Mouse (Mus musculus): Measurements from ENCODE around the gene Usp7. TPM values are rescaled to one million over a fixed set of nuclear protein-coding genes. Genes with fewer than 3 reads are reported as not detected.
"Not testable (repeated sequence)": the region's sequence is repeated elsewhere in the genome, so short reads cannot be mapped to it uniquely, and the experiment has no call there.

Usp7 gene
- polyA plus RNA-seq, 1 experiment from 2014 or later = 22.4 TPM

DNA sequence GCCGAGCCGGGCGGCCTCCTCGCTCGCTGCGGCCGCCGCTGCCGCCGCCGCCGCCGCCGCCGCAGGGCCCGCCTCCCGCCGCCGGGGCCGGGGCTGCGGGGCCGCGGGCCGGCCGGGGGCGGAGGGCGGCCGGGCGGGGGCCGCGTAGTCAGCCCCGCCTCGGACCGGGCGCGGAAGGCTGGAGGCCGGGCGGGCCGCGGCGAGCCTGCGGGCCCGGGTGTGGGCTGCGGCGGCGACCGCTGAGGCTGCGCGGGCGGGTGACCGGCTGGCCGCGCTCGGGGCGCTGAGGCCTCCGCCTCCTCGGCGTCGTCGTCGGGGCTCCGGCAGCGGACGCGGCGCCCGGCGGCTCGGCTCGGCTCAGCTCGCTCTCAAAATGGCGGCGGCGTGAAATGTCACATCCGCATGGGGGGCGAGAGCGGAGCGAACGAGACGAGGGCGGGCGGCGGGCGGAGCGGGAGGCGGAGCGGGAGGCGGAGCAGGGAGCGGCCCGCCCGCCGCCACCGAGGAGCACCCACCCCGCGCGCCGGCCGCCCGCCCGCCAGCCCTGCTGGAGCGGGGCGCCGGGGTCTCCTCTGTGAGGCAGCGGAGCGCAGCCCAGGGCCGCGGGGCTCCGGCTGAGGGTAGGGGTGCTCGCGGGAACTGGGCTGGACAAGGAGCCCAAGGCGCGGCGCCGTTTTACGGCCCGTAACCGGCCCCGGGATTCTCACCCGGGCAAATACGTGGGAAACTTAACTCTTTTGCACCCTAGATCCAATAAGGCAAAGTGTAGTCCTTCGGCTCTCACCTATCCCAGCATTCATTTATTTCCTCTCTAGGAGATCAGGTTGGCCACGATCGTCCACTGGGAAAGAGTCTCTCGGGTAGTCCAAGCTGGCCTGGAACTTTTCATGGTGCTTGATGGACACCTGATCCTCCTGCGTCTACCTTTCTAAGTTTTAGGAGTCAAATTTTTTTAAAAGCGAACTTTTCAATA lies 53.3 kb downstream of the Usp7 start:
- WGBS (ENCODE audit: insufficient replicate concordance) = 1% methylated on average over 80 of the region's 126 CpGs
- H3K9me3 ChIP-seq (replicated peaks; ENCODE audit: control insufficient read depth, low read length) = no peaks in the 10 kb centered on the region
- H3K4me2 ChIP-seq (ENCODE audit: low read depth, low read length) = peak overlapping the region; percentile 87
- peak overlapping the region; percentile 99 for H3K9ac ChIP-seq (ENCODE audit: low read depth, low read length)
- H3K27ac ChIP-seq (ENCODE audit: low read length) = peak overlapping the region; percentile 96
- H3K36me3 ChIP-seq (ENCODE audit: control insufficient read depth, insufficient read depth) = no peaks in the 10 kb centered on the region
- H3K4me1 ChIP-seq (ENCODE audit: control insufficient read depth, low read depth, low read length) = peaks cover 55% of the 10 kb centered on the region
- H3K4me3 ChIP-seq (ENCODE audit: low read depth, low read length) = peak overlapping the region; percentile 100
- no peaks in the 10 kb centered on the region for H3K27me3 ChIP-seq (ENCODE audit: control insufficient read depth, insufficient read depth, low read depth, low read length)
- peak; percentile 91 for ATAC-seq (ENCODE audit: low read depth)

GRCm38 (mm10) chr16:8737666-8738541 lies 54.2 kb downstream of the Usp7 start:
- no peaks in the 10 kb centered on the region for H3K9me3 ChIP-seq (replicated peaks; ENCODE audit: control insufficient read depth, low read length)
- peak overlapping the region; percentile 79 for H3K4me2 ChIP-seq (ENCODE audit: low read depth, low read length)
- under 1% methylated on average over 64 of the region's 110 CpGs for WGBS (ENCODE audit: insufficient replicate concordance)
- H3K9ac ChIP-seq (ENCODE audit: low read depth, low read length) = peak overlapping the region; percentile 99
- H3K27me3 ChIP-seq (ENCODE audit: control insufficient read depth, insufficient read depth, low read depth, low read length) = no peaks in the 10 kb centered on the region
- peak overlapping the region; percentile 96 for H3K27ac ChIP-seq (ENCODE audit: low read length)
- ATAC-seq (ENCODE audit: low read depth) = 0 out of 2 replicates have a peak, but pooled peaks have one; percentile 2
- H3K4me3 ChIP-seq (ENCODE audit: low read depth, low read length) = peak overlapping the region; percentile 100
- peaks cover 3% of the 10 kb centered on the region; the same call in 1 of the 2 replicates for H3K36me3 ChIP-seq (ENCODE audit: control insufficient read depth, insufficient read depth)
- H3K4me1 ChIP-seq (ENCODE audit: control insufficient read depth, low read depth, low read length) = peaks cover 55% of the 10 kb centered on the region

GRCm38 (mm10) chr16:8737341-8737665 lies 54.8 kb downstream of the Usp7 start:
- no peak for ATAC-seq (ENCODE audit: low read depth)
- peak overlapping the region; percentile 100 for H3K4me3 ChIP-seq (ENCODE audit: low read depth, low read length)
- peak overlapping the region; percentile 99 for H3K9ac ChIP-seq (ENCODE audit: low read depth, low read length)
- WGBS (ENCODE audit: insufficient replicate concordance) = under 1% methylated on average over 11 of the region's 11 CpGs
- no peaks in the 10 kb centered on the region for H3K9me3 ChIP-seq (replicated peaks; ENCODE audit: control insufficient read depth, low read length)
- H3K36me3 ChIP-seq (ENCODE audit: control insufficient read depth, insufficient read depth) = peaks cover 3% of the 10 kb centered on the region; the same call in 1 of the 2 replicates
- H3K27me3 ChIP-seq (ENCODE audit: control insufficient read depth, insufficient read depth, low read depth, low read length) = no peaks in the 10 kb centered on the region
- peak overlapping the region; percentile 96 for H3K27ac ChIP-seq (ENCODE audit: low read length)
- H3K4me1 ChIP-seq (ENCODE audit: control insufficient read depth, low read depth, low read length) = peaks cover 55% of the 10 kb centered on the region
- H3K4me2 ChIP-seq (ENCODE audit: low read depth, low read length) = peak overlapping the region; percentile 79

DNA sequence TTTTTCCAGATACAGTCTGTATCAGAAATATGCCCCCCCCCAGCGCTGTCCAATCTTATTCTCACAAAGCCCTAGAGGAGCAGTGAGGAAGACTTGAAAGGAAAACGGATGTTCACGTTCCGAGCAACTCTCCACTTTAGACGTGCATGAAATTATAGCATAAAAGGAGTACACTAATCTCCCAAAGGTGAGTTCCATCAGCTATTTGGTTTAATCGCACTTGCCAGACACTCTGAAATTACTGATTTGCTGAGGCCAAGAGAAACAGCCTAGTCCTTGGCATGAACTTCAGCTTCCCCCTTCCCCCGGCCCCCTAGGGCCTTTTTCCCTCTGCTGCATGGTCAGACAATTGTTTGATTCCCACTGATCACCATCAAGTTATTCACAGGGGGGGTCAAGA lies 55.4 kb downstream of the Usp7 start:
- Histone ChIP-seq H3K9ac (ENCODE audit: low read depth, low read length) (peak overlapping the region; percentile 99), H3K9me3 (replicated peaks; ENCODE audit: control insufficient read depth, low read length) (no peaks in the 10 kb centered on the region), H3K4me1 (ENCODE audit: control insufficient read depth, low read depth, low read length) (peaks cover 58% of the 10 kb centered on the region), H3K27ac (ENCODE audit: low read length) (peak overlapping the region; percentile 96), H3K27me3 (ENCODE audit: control insufficient read depth, insufficient read depth, low read depth, low read length) (no peaks in the 10 kb centered on the region), H3K36me3 (ENCODE audit: control insufficient read depth, insufficient read depth) (peaks cover 3% of the 10 kb centered on the region; the same call in 1 of the 2 replicates), H3K4me2 (ENCODE audit: low read depth, low read length) (peak overlapping the region; percentile 79), H3K4me3 (ENCODE audit: low read depth, low read length) (peak overlapping the region; percentile 100)
- no peak for ATAC-seq (ENCODE audit: low read depth)
- WGBS (ENCODE audit: insufficient replicate concordance) = 2% methylated on average over 7 of the region's 7 CpGs

- Histone ChIP-seq H3K9ac (ENCODE audit: low read depth, low read length) (peak overlapping the region; percentile 99), H3K4me3 (ENCODE audit: low read depth, low read length) (peak overlapping the region; percentile 100), H3K27ac (ENCODE audit: low read length) (peak overlapping the region; percentile 96), H3K4me1 (ENCODE audit: control insufficient read depth, low read depth, low read length) (peaks cover 58% of the 10 kb centered on the region), H3K4me2 (ENCODE audit: low read depth, low read length) (peak overlapping the region; percentile 79), H3K27me3 (ENCODE audit: control insufficient read depth, insufficient read depth, low read depth, low read length) (no peaks in the 10 kb centered on the region), H3K36me3 (ENCODE audit: control insufficient read depth, insufficient read depth) (peaks cover 3% of the 10 kb centered on the region; the same call in 1 of the 2 replicates), H3K9me3 (replicated peaks; ENCODE audit: control insufficient read depth, low read length) (no peaks in the 10 kb centered on the region)
- ATAC-seq (ENCODE audit: low read depth) = no peak
- 8% methylated on average over 8 of the region's 8 CpGs for WGBS (ENCODE audit: insufficient replicate concordance)
These were observed 56.1 kb downstream of the Usp7 start for GRCm38 (mm10) chr16:8736032-8736431.

DNA sequence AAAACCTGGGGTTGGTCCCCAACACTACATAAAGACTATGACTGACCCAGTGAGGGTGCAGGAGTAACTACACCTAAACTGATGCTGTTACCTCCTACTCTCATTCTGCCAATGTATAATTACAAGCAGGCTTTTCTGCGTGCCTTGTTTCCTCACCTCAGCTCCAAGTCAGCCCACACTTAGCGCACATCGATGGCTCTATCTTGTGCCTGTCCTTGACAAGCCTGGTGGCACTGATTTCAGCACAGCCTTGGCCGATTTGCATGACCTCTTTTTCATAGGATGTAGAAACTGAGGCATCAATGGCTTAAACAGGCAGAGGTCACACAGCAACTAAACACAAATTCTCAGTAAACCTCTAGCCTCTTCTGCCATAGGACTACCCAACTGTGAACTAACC lies 57.4 kb downstream of the Usp7 start:
- Histone ChIP-seq H3K9ac (ENCODE audit: low read depth, low read length) (peak overlapping the region; percentile 99; the same call in 1 of the 2 replicates), H3K27ac (ENCODE audit: low read length) (peak overlapping the region; percentile 96), H3K4me1 (ENCODE audit: control insufficient read depth, low read depth, low read length) (peaks cover 65% of the 10 kb centered on the region), H3K4me3 (ENCODE audit: low read depth, low read length) (peak overlapping the region; percentile 100), H3K27me3 (ENCODE audit: control insufficient read depth, insufficient read depth, low read depth, low read length) (no peaks in the 10 kb centered on the region), H3K4me2 (ENCODE audit: low read depth, low read length) (peak overlapping the region; percentile 79), H3K36me3 (ENCODE audit: control insufficient read depth, insufficient read depth) (peaks cover 3% of the 10 kb centered on the region; the same call in 1 of the 2 replicates), H3K9me3 (replicated peaks; ENCODE audit: control insufficient read depth, low read length) (no peaks in the 10 kb centered on the region)
- WGBS (ENCODE audit: insufficient replicate concordance) = 67% methylated on average over 4 of the region's 4 CpGs
- ATAC-seq (ENCODE audit: low read depth) = no peak

DNA sequence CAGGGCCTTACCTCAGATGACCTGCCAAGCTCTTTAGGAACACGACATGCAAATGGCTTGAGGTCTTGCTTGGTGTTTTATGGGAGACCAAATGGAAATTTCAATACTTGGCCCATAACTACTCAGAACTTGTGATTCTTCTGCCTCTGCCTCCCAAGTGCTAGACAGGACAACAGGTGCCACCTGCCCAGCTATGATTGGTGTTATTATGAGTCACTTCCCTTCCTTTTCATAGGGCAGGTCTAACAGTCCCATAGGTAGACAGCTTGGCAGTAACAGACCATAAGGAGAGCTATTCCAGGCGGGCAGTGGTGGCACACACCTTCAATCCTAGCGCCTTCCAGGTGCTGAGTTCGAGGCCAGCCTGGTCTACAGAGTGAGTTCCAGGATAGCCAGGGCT lies 58.5 kb downstream of the Usp7 start:
- no peaks in the 10 kb centered on the region for H3K9me3 ChIP-seq (replicated peaks; ENCODE audit: control insufficient read depth, low read length)
- peak overlapping the region; percentile 42 for H3K27ac ChIP-seq (ENCODE audit: low read length)
- H3K4me3 ChIP-seq (ENCODE audit: low read depth, low read length) = peak overlapping the region; percentile 100
- H3K4me2 ChIP-seq (ENCODE audit: low read depth, low read length) = peak overlapping the region; percentile 28
- H3K36me3 ChIP-seq (ENCODE audit: control insufficient read depth, insufficient read depth) = peaks cover 3% of the 10 kb centered on the region; the same call in 1 of the 2 replicates
- 82% methylated on average over 4 of the region's 4 CpGs for WGBS (ENCODE audit: insufficient replicate concordance)
- no peak for ATAC-seq (ENCODE audit: low read depth)
- H3K27me3 ChIP-seq (ENCODE audit: control insufficient read depth, insufficient read depth, low read depth, low read length) = no peaks in the 10 kb centered on the region
- peaks cover 68% of the 10 kb centered on the region for H3K4me1 ChIP-seq (ENCODE audit: control insufficient read depth, low read depth, low read length)
- H3K9ac ChIP-seq (ENCODE audit: low read depth, low read length) = no peak overlapping the region

- H3K27me3 ChIP-seq (ENCODE audit: control insufficient read depth, insufficient read depth, low read depth, low read length); ATAC-seq (ENCODE audit: low read depth); H3K9me3 ChIP-seq (replicated peaks; ENCODE audit: control insufficient read depth, low read length); H3K9ac ChIP-seq (ENCODE audit: low read depth, low read length); H3K4me3 ChIP-seq (ENCODE audit: low read depth, low read length); H3K36me3 ChIP-seq (ENCODE audit: control insufficient read depth, insufficient read depth); H3K27ac ChIP-seq (ENCODE audit: low read length); H3K4me2 ChIP-seq (ENCODE audit: low read depth, low read length): not testable (repeated sequence)
- WGBS (ENCODE audit: insufficient replicate concordance) = 80% methylated on average over 3 of the region's 4 CpGs
- peaks cover 75% of the 10 kb centered on the region for H3K4me1 ChIP-seq (ENCODE audit: control insufficient read depth, low read depth, low read length)
These were observed 59.7 kb downstream of the Usp7 start for GRCm38 (mm10) chr16:8732450-8732849.
